Mouse (Mus musculus) small intestine, adult 2 months (tissue): ENCODE data around the gene Man1c1.

Source experiments
- CTCF ChIP-seq: fragments of 200-500 bp; IDR thresholded peaks from 2 replicates; pipeline ENCODE4 v1.5.1; 2012; ENCODE audit warnings: low read depth, mild to moderate bottlenecking, control low read depth, inconsistent platforms, low read length, moderate library complexity, mixed read lengths; ENCODE audit not compliant: insufficient replicate concordance, insufficient read length; ENCODE audit errors: extremely low read depth
- POLR2A ChIP-seq: fragments of 200-500 bp; IDR thresholded peaks from 2 replicates; pipeline ENCODE4 v1.6.1; 2012; ENCODE audit warnings: low read depth, mild to moderate bottlenecking, control low read depth, inconsistent platforms, low read length, moderate library complexity

GRCm38 (mm10) chr4:134721076-134721475 lies 17.0 kb upstream of the Man1c1 start:
- TF ChIP-seq CTCF (no peak), POLR2A (no peak)
